Mouse (Mus musculus): ENCODE measurements around the gene Hmgb1. TPM values are rescaled to one million over a fixed set of nuclear protein-coding genes. Genes with fewer than 3 reads are reported as not detected.
A peak's percentile ranks its signal among the peaks of the same experiment; 100 is the strongest.

Gene Hmgb1
- polyA plus RNA-seq, 1 experiment from 2014 or later, result 1,034 TPM

GRCm38 (mm10) chr5:149043240-149043639, 141.0 kb downstream of the Hmgb1 start:
- H3K4me1 ChIP-seq, result no peaks in the 10 kb centered on the region
- H3K4me2 ChIP-seq (replicated peaks), result no peak overlapping the region
- no peak overlapping the region for H3K4me3 ChIP-seq (replicated peaks)
- no peak for ATAC-seq (ENCODE audit: insufficient number of reproducible peaks, low FRiP score, low TSS enrichment, low read depth)
- no peaks in the 10 kb centered on the region for H3K27me3 ChIP-seq
- peaks cover 18% of the 10 kb centered on the region for H3K36me3 ChIP-seq
- H3K9ac ChIP-seq, result no peak overlapping the region
- no peak overlapping the region for H3K27ac ChIP-seq (replicated peaks)
- 78% methylated on average over 6 of the region's 6 CpGs for WGBS
- H3K9me3 ChIP-seq (replicated peaks), result no peaks in the 10 kb centered on the region

GRCm38 (mm10) chr5:149039825-149040224, 144.5 kb downstream of the Hmgb1 start:
- Histone ChIP-seq H3K4me2 (replicated peaks) (no peak overlapping the region), H3K4me1 (no peaks in the 10 kb centered on the region), H3K9ac (no peak overlapping the region), H3K27ac (replicated peaks) (no peak overlapping the region), H3K36me3 (no peaks in the 10 kb centered on the region), H3K9me3 (replicated peaks) (no peaks in the 10 kb centered on the region; the same call in 1 of the 2 replicates), H3K4me3 (replicated peaks) (no peak overlapping the region), H3K27me3 (no peaks in the 10 kb centered on the region)
- 86% methylated on average over 5 of the region's 5 CpGs for WGBS
- ATAC-seq (ENCODE audit: insufficient number of reproducible peaks, low FRiP score, low TSS enrichment, low read depth), result no peak

GRCm38 (mm10) chr5:149037729-149038128, 146.6 kb downstream of the Hmgb1 start:
- H3K4me2 ChIP-seq (replicated peaks), result peak overlapping the region; percentile 27
- no peaks in the 10 kb centered on the region for H3K4me1 ChIP-seq
- peak overlapping the region; percentile 39; the same call in 1 of the 2 replicates for H3K27ac ChIP-seq (replicated peaks)
- no peaks in the 10 kb centered on the region for H3K27me3 ChIP-seq
- no peaks in the 10 kb centered on the region; the same call in 1 of the 2 replicates for H3K9me3 ChIP-seq (replicated peaks)
- no peaks in the 10 kb centered on the region for H3K36me3 ChIP-seq
- no peak for ATAC-seq (ENCODE audit: insufficient number of reproducible peaks, low FRiP score, low TSS enrichment, low read depth)
- H3K9ac ChIP-seq, result no peak overlapping the region
- H3K4me3 ChIP-seq (replicated peaks), result no peak overlapping the region
- WGBS, result 9% methylated on average over 10 of the region's 10 CpGs

GRCm38 (mm10) chr5:149036920-149037319, 147.4 kb downstream of the Hmgb1 start:
- Histone ChIP-seq H3K4me3 (replicated peaks) (no peak overlapping the region), H3K9ac (no peak overlapping the region), H3K4me1 (0 out of 2 replicates have a peak, but pooled peaks cover 3% of the 10 kb centered on the region), H3K27ac (replicated peaks) (no peak overlapping the region; the same call in 1 of the 2 replicates), H3K27me3 (no peaks in the 10 kb centered on the region), H3K9me3 (replicated peaks) (no peaks in the 10 kb centered on the region; the same call in 1 of the 2 replicates), H3K36me3 (no peaks in the 10 kb centered on the region), H3K4me2 (replicated peaks) (no peak overlapping the region)
- WGBS, result 89% methylated on average over 3 of the region's 3 CpGs
- no peak for ATAC-seq (ENCODE audit: insufficient number of reproducible peaks, low FRiP score, low TSS enrichment, low read depth)

- WGBS, result 93% methylated on average over 4 of the region's 4 CpGs
- Histone ChIP-seq H3K4me1 (peaks cover 16% of the 10 kb centered on the region), H3K9me3 (replicated peaks) (no peaks in the 10 kb centered on the region; the same call in 1 of the 2 replicates), H3K27ac (replicated peaks) (no peak overlapping the region), H3K4me2 (replicated peaks) (no peak overlapping the region), H3K4me3 (replicated peaks) (no peak overlapping the region), H3K27me3 (no peaks in the 10 kb centered on the region), H3K9ac (no peak overlapping the region), H3K36me3 (no peaks in the 10 kb centered on the region)
- no peak for ATAC-seq (ENCODE audit: insufficient number of reproducible peaks, low FRiP score, low TSS enrichment, low read depth)
Observed at GRCm38 (mm10) chr5:149032438-149032837, 151.9 kb downstream of the Hmgb1 start.

- Histone ChIP-seq H3K36me3 (no peaks in the 10 kb centered on the region), H3K4me3 (replicated peaks) (peak overlapping the region; percentile 42), H3K4me1 (peaks cover 16% of the 10 kb centered on the region), H3K4me2 (replicated peaks) (peak overlapping the region; percentile 69), H3K9me3 (replicated peaks) (no peaks in the 10 kb centered on the region; the same call in 1 of the 2 replicates), H3K27ac (replicated peaks) (peak overlapping the region; percentile 93), H3K27me3 (no peaks in the 10 kb centered on the region), H3K9ac (peak overlapping the region; percentile 37)
- WGBS, result 3% methylated on average over 30 of the region's 30 CpGs
- peak; percentile 82 for ATAC-seq (ENCODE audit: insufficient number of reproducible peaks, low FRiP score, low TSS enrichment, low read depth)
Observed at GRCm38 (mm10) chr5:149031199-149031750, 153.0 kb downstream of the Hmgb1 start.

GRCm38 (mm10) chr5:149030103-149030502, 154.2 kb downstream of the Hmgb1 start:
- Histone ChIP-seq H3K4me1 (peaks cover 16% of the 10 kb centered on the region), H3K4me2 (replicated peaks) (no peak overlapping the region), H3K9me3 (replicated peaks) (no peaks in the 10 kb centered on the region), H3K4me3 (replicated peaks) (no peak overlapping the region), H3K9ac (no peak overlapping the region), H3K27me3 (no peaks in the 10 kb centered on the region), H3K27ac (replicated peaks) (no peak overlapping the region), H3K36me3 (no peaks in the 10 kb centered on the region)
- ATAC-seq (ENCODE audit: insufficient number of reproducible peaks, low FRiP score, low TSS enrichment, low read depth), result 0 out of 2 replicates have a peak, but pooled peaks have one; percentile 32
- WGBS, result 43% methylated on average over 2 of the region's 2 CpGs

GRCm38 (mm10) chr5:149028394-149028793, 155.9 kb downstream of the Hmgb1 start:
- H3K36me3 ChIP-seq, result no peaks in the 10 kb centered on the region
- H3K4me3 ChIP-seq (replicated peaks), result no peak overlapping the region
- 76% methylated on average over 5 of the region's 5 CpGs for WGBS
- H3K4me2 ChIP-seq (replicated peaks), result no peak overlapping the region
- H3K27me3 ChIP-seq, result no peaks in the 10 kb centered on the region
- no peaks in the 10 kb centered on the region for H3K9me3 ChIP-seq (replicated peaks)
- peaks cover 16% of the 10 kb centered on the region for H3K4me1 ChIP-seq
- no peak overlapping the region for H3K9ac ChIP-seq
- no peak overlapping the region for H3K27ac ChIP-seq (replicated peaks)
- no peak for ATAC-seq (ENCODE audit: insufficient number of reproducible peaks, low FRiP score, low TSS enrichment, low read depth)

- Histone ChIP-seq H3K27ac (replicated peaks) (no peak overlapping the region), H3K27me3 (no peaks in the 10 kb centered on the region), H3K9ac (no peak overlapping the region), H3K4me3 (replicated peaks) (no peak overlapping the region), H3K36me3 (no peaks in the 10 kb centered on the region), H3K9me3 (replicated peaks) (no peaks in the 10 kb centered on the region), H3K4me2 (replicated peaks) (no peak overlapping the region), H3K4me1 (peaks cover 16% of the 10 kb centered on the region)
- WGBS, result 76% methylated on average over 8 of the region's 8 CpGs
- ATAC-seq (ENCODE audit: insufficient number of reproducible peaks, low FRiP score, low TSS enrichment, low read depth), result no peak
Observed at GRCm38 (mm10) chr5:149027389-149027788, 156.9 kb downstream of the Hmgb1 start.

- ATAC-seq (ENCODE audit: insufficient number of reproducible peaks, low FRiP score, low TSS enrichment, low read depth), result no peak
- peak overlapping the region; percentile 15; the same call in 1 of the 2 replicates for H3K4me2 ChIP-seq (replicated peaks)
- H3K4me1 ChIP-seq, result peaks cover 12% of the 10 kb centered on the region; the same call in 1 of the 2 replicates
- H3K36me3 ChIP-seq, result no peaks in the 10 kb centered on the region
- 53% methylated on average over 7 of the region's 7 CpGs for WGBS
- H3K9me3 ChIP-seq (replicated peaks), result no peaks in the 10 kb centered on the region
- no peak overlapping the region for H3K4me3 ChIP-seq (replicated peaks)
- H3K9ac ChIP-seq, result no peak overlapping the region
- H3K27me3 ChIP-seq, result no peaks in the 10 kb centered on the region
- no peak overlapping the region for H3K27ac ChIP-seq (replicated peaks)
Observed at GRCm38 (mm10) chr5:149021120-149021519, 163.2 kb downstream of the Hmgb1 start.

GRCm38 (mm10) chr5:149020681-149021062, 163.6 kb downstream of the Hmgb1 start:
- WGBS, result 65% methylated on average over 16 of the region's 16 CpGs
- no peak overlapping the region for H3K27ac ChIP-seq (replicated peaks)
- ATAC-seq (ENCODE audit: insufficient number of reproducible peaks, low FRiP score, low TSS enrichment, low read depth), result no peak
- H3K27me3 ChIP-seq, result no peaks in the 10 kb centered on the region
- H3K4me3 ChIP-seq (replicated peaks), result no peak overlapping the region
- H3K9me3 ChIP-seq (replicated peaks), result no peaks in the 10 kb centered on the region
- H3K4me2 ChIP-seq (replicated peaks), result peak overlapping the region; percentile 15; the same call in 1 of the 2 replicates
- H3K9ac ChIP-seq, result no peak overlapping the region
- no peaks in the 10 kb centered on the region for H3K36me3 ChIP-seq
- H3K4me1 ChIP-seq, result peaks cover 15% of the 10 kb centered on the region; the same call in 1 of the 2 replicates
